Mouse (Mus musculus) macrophage (primary cell): ENCODE results near the gene Rnaseh2c. TPM values are rescaled to one million over a fixed set of nuclear protein-coding genes. Genes with fewer than 3 reads are reported as not detected.

ENCODE experiments used
- H3K27ac ChIP-seq: fragments of 350-480 bp; formaldehyde crosslinking; 2 replicates; pipeline ENCODE4 v1.9.0; 2021
- H3K36me3 ChIP-seq: fragments of 350-480 bp; formaldehyde crosslinking; 2 replicates; pipeline ENCODE4 v1.9.0; 2021; ENCODE audit errors: inconsistent target
- H3K4me3 ChIP-seq: fragments of 350-480 bp; formaldehyde crosslinking; 2 replicates; pipeline ENCODE4 v1.9.0; 2021; ENCODE audit errors: inconsistent target
- H3K79me2 ChIP-seq: fragments of 350-480 bp; formaldehyde crosslinking; 2 replicates; pipeline ENCODE4 v1.9.0; 2021; ENCODE audit errors: inconsistent target
- WGBS: methylation state at CpG from one replicate; pipeline ENCODE4 v1.1.7; 2026; ENCODE audit warnings: inconsistent platforms; ENCODE audit not compliant: missing documents; 5-methylcytosine and 5-hydroxymethylcytosine counted together
- polyA plus RNA-seq: library from polyadenylated mRNA; stranded (reverse); fragments of 250-400 nt; gene quantifications from 3 replicates; pipeline ENCODE4 v1.2.4, GENCODE M21; 2018; ENCODE audit warnings: inconsistent platforms

The Rnaseh2c gene
- polyA plus RNA-seq, 1 experiment from 2014 or later, result 11.6 TPM

- no peaks in the 10 kb centered on the region for H3K79me2 ChIP-seq
- H3K4me3 ChIP-seq, result no peak overlapping the region
- 87% methylated on average over 13 of the region's 13 CpGs for WGBS
- peaks cover 58% of the 10 kb centered on the region for H3K36me3 ChIP-seq
- H3K27ac ChIP-seq, result no peak overlapping the region
These were observed 50.0 kb downstream of the Rnaseh2c start for GRCm38 (mm10) chr19:5651502-5652274.

GRCm38 (mm10) chr19:5652570-5652969, 50.9 kb downstream of the Rnaseh2c start:
- Histone ChIP-seq H3K4me3 (no peak overlapping the region), H3K79me2 (peaks cover 3% of the 10 kb centered on the region; the same call in 1 of the 2 replicates), H3K27ac (no peak overlapping the region), H3K36me3 (peaks cover 56% of the 10 kb centered on the region)
- WGBS, result 89% methylated on average over 6 of the region's 6 CpGs

GRCm38 (mm10) chr19:5653969-5654719, 52.5 kb downstream of the Rnaseh2c start:
- no peak overlapping the region for H3K4me3 ChIP-seq
- peaks cover 5% of the 10 kb centered on the region; the same call in 1 of the 2 replicates for H3K79me2 ChIP-seq
- no peak overlapping the region for H3K27ac ChIP-seq
- WGBS, result 94% methylated on average over 54 of the region's 62 CpGs
- peaks cover 65% of the 10 kb centered on the region for H3K36me3 ChIP-seq

- Histone ChIP-seq H3K27ac (no peak overlapping the region), H3K4me3 (no peak overlapping the region), H3K79me2 (peaks cover 7% of the 10 kb centered on the region), H3K36me3 (peaks cover 66% of the 10 kb centered on the region)
- WGBS, result 97% methylated on average over 30 of the region's 43 CpGs
These were observed 53.1 kb downstream of the Rnaseh2c start for GRCm38 (mm10) chr19:5654720-5655298.

Other genes starting within 250 kb of the Rnaseh2c start
- gene Eif1ad, start 235.1 kb upstream of the Rnaseh2c start, polyA plus RNA-seq, result 12.7 to 36.5 TPM (median 17.7 TPM) in 3 replicates
- 43.3 to 113 TPM (median 54.5 TPM) in 3 replicates for gene Banf1, start 234.7 kb upstream of the Rnaseh2c start, polyA plus RNA-seq
- 31.4 to 48.9 TPM (median 32.4 TPM) in 3 replicates for gene Sart1, start 213.2 kb upstream of the Rnaseh2c start, polyA plus RNA-seq
- gene Tsga10ip, start 199.3 kb upstream of the Rnaseh2c start, polyA plus RNA-seq, result not detected in 3 replicates
- gene Drap1, start 176.9 kb upstream of the Rnaseh2c start, polyA plus RNA-seq, result 147 to 170 TPM (median 156 TPM) in 3 replicates
- 28.7 to 55.4 TPM (median 29.9 TPM) in 3 replicates for gene AI837181, start 176.7 kb upstream of the Rnaseh2c start, polyA plus RNA-seq
- gene Fosl1, start 154.3 kb upstream of the Rnaseh2c start, polyA plus RNA-seq, result 0.43 TPM in 1 of 3 replicates, not detected in the others
- 0.80 to 3.3 TPM (median 2.9 TPM) in 3 replicates for gene Ccdc85b, start 144.0 kb upstream of the Rnaseh2c start, polyA plus RNA-seq
- gene Fibp, start 141.3 kb upstream of the Rnaseh2c start, polyA plus RNA-seq, result 40.2 to 58.1 TPM (median 52.2 TPM) in 3 replicates
- gene Ctsw, start 133.4 kb upstream of the Rnaseh2c start, polyA plus RNA-seq, result 0.24 to 0.53 TPM in 2 of 3 replicates, not detected in the other
- gene Efemp2, start 127.9 kb upstream of the Rnaseh2c start, polyA plus RNA-seq, result 4.6 to 7.5 TPM (median 6.8 TPM) in 3 replicates
- gene Mus81, start 113.5 kb upstream of the Rnaseh2c start, polyA plus RNA-seq, result 6.4 to 14.5 TPM (median 10.8 TPM) in 3 replicates
- 1,230 to 2,008 TPM (median 1,377 TPM) in 3 replicates for gene Cfl1, start 111.4 kb upstream of the Rnaseh2c start, polyA plus RNA-seq
- gene 1700020D05Rik, start 98.1 kb upstream of the Rnaseh2c start, polyA plus RNA-seq, result 0.34 to 1.6 TPM (median 0.91 TPM) in 3 replicates
- gene Snx32, start 91.3 kb upstream of the Rnaseh2c start, polyA plus RNA-seq, result 5.5 to 23.0 TPM (median 11.7 TPM) in 3 replicates
- gene Ovol1, start 41.2 kb upstream of the Rnaseh2c start, polyA plus RNA-seq, result 0.11 TPM in 1 of 3 replicates, not detected in the others
- gene Ap5b1, start 33.8 kb upstream of the Rnaseh2c start, polyA plus RNA-seq, result 10.0 to 20.3 TPM (median 16.8 TPM) in 3 replicates
- gene Kat5, start 8.4 kb downstream of the Rnaseh2c start, polyA plus RNA-seq, result 35.4 to 54.4 TPM (median 47.1 TPM) in 3 replicates
- 48.3 to 268 TPM (median 62.4 TPM) in 3 replicates for gene Rela, start 35.6 kb downstream of the Rnaseh2c start, polyA plus RNA-seq
- 29.5 to 49.9 TPM (median 44.1 TPM) in 3 replicates for gene Sipa1, start 61.8 kb downstream of the Rnaseh2c start, polyA plus RNA-seq
- gene Map3k11, start 86.9 kb downstream of the Rnaseh2c start, polyA plus RNA-seq, result 29.4 to 53.8 TPM (median 31.8 TPM) in 3 replicates
- gene Pcnx3, start 87.0 kb downstream of the Rnaseh2c start, polyA plus RNA-seq, result 16.4 to 37.7 TPM (median 26.8 TPM) in 3 replicates
- gene Kcnk7, start 102.5 kb downstream of the Rnaseh2c start, polyA plus RNA-seq, result not detected in 3 replicates
- 80.1 to 102 TPM (median 94.5 TPM) in 3 replicates for gene Ehbp1l1, start 124.4 kb downstream of the Rnaseh2c start, polyA plus RNA-seq
- 73.7 to 132 TPM (median 76.9 TPM) in 3 replicates for gene Fam89b, start 127.8 kb downstream of the Rnaseh2c start, polyA plus RNA-seq
- 14.8 to 16.9 TPM (median 15.5 TPM) in 3 replicates for gene Ltbp3, start 139.0 kb downstream of the Rnaseh2c start, polyA plus RNA-seq
- gene Scyl1, start 169.5 kb downstream of the Rnaseh2c start, polyA plus RNA-seq, result 46.2 to 54.8 TPM (median 52.4 TPM) in 3 replicates